Mouse (Mus musculus): ENCODE results near the gene Trak1. TPM values are rescaled to one million over a fixed set of nuclear protein-coding genes. Genes with fewer than 3 reads are reported as not detected.

Gene Trak1
- polyA plus RNA-seq, 1 experiment, result 61.1 TPM

DNA sequence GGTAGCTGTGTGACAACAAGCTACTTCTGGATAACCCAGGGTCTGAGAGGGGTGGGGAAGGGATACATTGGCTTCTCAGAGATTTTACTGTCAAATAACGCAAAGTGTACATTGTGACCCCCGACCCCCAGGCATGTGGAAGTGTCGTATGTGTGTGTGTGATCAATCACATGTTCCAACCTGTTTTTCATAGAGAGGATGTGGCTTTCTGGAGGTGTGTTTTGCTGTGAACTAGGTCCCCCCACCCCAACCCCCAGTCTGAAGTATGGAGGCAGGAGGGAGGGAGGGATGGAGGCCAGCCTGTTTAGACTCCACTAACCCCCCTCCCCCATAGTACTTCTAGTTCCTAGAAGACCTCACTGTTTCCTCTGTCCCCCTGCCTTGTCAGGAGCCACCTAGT lies 157.6 kb downstream of the Trak1 start:
- H3K4me3 ChIP-seq (ENCODE audit: insufficient read depth, low read length), result no peak overlapping the region
- TF ChIP-seq CTCF (IDR thresholded peaks at IDR 0.05; ENCODE audit: low read depth, low read length) (no peak), POLR2A (IDR thresholded peaks at IDR 0.05; ENCODE audit: borderline replicate concordance, low read depth, low read length) (no peak)
- H3K27ac ChIP-seq (ENCODE audit: insufficient read depth, low read depth, low read length), result no peak overlapping the region
- H3K4me1 ChIP-seq (ENCODE audit: control insufficient read depth, insufficient read depth, low read length), result 0 out of 2 replicates have a peak, but pooled peaks cover 5% of the 10 kb centered on the region

DNA sequence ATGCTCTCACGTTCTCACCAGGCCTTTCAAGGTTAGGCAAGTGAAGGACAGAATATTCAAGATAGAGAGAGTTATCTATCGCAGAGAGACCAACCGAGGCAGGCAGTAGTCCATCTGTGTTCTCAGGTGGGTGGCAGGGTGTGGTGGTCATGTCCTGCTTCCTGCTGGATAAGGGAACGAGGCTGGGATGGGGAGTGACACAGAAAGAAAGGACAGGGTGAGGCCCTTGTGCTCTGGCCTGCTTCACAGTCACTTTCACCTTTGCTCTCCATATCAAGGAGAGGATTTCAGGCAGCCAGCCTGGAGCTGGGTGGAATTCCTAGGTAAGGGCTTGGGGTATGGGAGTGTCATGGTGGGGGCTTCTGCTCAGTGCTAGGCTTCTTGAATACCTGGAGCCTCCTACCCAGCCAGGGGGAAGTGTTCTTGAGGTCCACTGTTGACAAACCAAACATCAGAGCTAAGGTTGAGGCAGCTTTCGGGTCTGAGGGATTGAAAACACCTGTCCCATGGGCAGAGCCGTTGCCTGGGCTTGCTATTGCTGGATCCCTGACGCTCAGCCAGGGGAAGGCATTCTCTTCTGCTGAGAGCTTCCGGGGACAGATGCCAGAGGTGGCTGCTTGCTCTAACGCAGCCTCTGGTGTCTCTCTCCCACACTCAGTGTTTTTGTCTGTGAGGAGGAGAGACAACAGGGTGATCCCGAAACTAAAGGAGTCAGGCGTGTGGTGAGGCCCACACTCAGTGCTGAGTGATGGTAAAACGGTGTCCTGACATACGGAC lies 159.6 kb downstream of the Trak1 start:
- TF ChIP-seq CTCF (IDR thresholded peaks at IDR 0.05; ENCODE audit: low read depth, low read length) (no peak), POLR2A (IDR thresholded peaks at IDR 0.05; ENCODE audit: borderline replicate concordance, low read depth, low read length) (no peak)
- Histone ChIP-seq H3K4me3 (ENCODE audit: insufficient read depth, low read length) (no peak overlapping the region), H3K4me1 (ENCODE audit: control insufficient read depth, insufficient read depth, low read length) (0 out of 2 replicates have a peak, but pooled peaks cover 3% of the 10 kb centered on the region), H3K27ac (ENCODE audit: insufficient read depth, low read depth, low read length) (no peak overlapping the region)

DNA sequence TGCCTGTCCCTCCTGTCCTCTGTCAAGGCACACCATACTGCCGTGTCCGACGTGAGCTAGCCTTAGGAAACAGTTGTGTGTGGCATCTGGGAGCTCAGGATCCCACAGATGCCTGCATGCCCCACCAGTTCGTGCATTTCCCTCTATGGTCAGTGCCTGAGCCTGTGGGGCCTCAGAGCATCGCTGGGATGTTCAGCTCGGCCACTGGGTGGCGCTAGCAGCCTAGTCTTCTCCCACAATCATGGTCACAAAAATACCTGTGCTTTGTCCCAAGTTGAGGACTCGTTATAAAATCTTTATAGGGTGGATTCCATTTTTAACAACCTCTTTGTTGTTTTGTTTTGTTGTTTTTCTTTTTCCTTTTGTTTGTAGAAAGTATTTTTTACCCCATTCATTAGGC lies 161.2 kb downstream of the Trak1 start:
- Histone ChIP-seq H3K4me3 (ENCODE audit: insufficient read depth, low read length) (no peak overlapping the region), H3K27ac (ENCODE audit: insufficient read depth, low read depth, low read length) (no peak overlapping the region), H3K4me1 (ENCODE audit: control insufficient read depth, insufficient read depth, low read length) (no peaks in the 10 kb centered on the region)
- no peak for TF ChIP-seq POLR2A (IDR thresholded peaks at IDR 0.05; ENCODE audit: borderline replicate concordance, low read depth, low read length)
- TF ChIP-seq CTCF (IDR thresholded peaks at IDR 0.05; ENCODE audit: low read depth, low read length), result peak; percentile 83

DNA sequence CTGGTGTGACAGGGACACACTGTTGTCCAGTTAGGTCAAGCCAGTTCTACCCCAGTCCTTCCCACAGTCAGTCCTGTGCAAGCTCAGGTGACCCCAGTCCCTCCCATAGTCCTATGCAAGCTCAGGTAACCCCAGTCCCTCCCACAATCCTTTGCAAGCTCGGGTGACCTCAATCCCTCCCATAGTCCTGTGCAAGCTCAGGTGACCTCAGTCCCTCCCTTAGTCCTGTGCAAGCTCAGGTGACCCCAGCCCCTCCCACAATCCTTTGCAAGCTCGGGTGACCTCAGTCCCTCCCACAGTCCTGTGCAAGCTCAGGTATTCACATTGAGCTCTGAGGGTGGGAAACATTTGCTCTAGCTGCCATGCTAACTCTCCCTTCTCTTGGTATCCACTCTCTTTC lies 162.6 kb downstream of the Trak1 start:
- Histone ChIP-seq H3K4me1 (ENCODE audit: control insufficient read depth, insufficient read depth, low read length) (no peaks in the 10 kb centered on the region), H3K4me3 (ENCODE audit: insufficient read depth, low read length) (no peak overlapping the region), H3K27ac (ENCODE audit: insufficient read depth, low read depth, low read length) (no peak overlapping the region)
- no peak for TF ChIP-seq POLR2A (IDR thresholded peaks at IDR 0.05; ENCODE audit: borderline replicate concordance, low read depth, low read length)
- TF ChIP-seq CTCF (IDR thresholded peaks at IDR 0.05; ENCODE audit: low read depth, low read length), result no peak

DNA sequence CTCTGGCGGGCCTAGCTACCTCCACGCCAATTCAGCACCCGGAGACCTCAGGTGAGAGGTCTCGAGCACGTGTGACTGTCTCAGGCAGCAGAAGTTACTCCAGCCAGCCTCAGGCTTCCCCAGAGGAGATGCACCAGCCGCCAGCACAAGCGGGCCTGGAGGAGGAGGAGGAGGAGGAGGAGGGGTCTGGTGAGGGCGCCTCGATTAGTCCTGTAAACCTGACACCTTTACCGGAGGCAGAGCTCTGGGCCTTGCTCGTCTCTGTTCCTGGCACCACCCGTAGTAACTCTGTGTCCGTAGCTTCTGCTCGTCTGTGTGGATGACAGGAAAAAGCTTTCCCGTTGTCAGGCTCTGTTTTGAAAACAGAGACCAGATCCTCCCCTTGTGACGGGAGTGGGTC lies 163.2 kb downstream of the Trak1 start:
- H3K27ac ChIP-seq (ENCODE audit: insufficient read depth, low read depth, low read length), result no peak overlapping the region
- H3K4me1 ChIP-seq (ENCODE audit: control insufficient read depth, insufficient read depth, low read length), result no peaks in the 10 kb centered on the region
- TF ChIP-seq POLR2A (IDR thresholded peaks at IDR 0.05; ENCODE audit: borderline replicate concordance, low read depth, low read length) (no peak), CTCF (IDR thresholded peaks at IDR 0.05; ENCODE audit: low read depth, low read length) (no peak)
- no peak overlapping the region for H3K4me3 ChIP-seq (ENCODE audit: insufficient read depth, low read length)

DNA sequence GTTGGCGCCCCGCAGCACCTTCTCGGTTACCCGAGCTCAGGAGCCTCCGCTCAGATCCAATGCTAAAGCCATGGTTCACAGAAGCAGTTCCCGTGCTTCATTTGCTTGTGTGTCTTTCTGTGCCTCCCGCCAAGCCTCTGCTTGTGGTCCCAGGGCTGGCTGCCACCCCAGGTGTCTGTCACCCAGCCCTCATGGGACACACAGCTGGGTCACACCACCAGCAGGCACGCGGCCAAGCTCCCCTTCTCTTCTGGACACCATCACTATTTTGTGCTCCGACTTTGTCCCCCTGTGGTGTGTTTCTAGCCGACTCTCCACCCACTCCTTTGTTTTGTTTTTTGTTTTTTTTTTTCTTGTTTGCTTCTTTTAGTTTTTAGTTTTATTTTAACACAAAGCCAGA lies 170.2 kb downstream of the Trak1 start:
- TF ChIP-seq CTCF (IDR thresholded peaks at IDR 0.05; ENCODE audit: low read depth, low read length), result no peak
- TF ChIP-seq POLR2A (IDR thresholded peaks at IDR 0.05; ENCODE audit: borderline replicate concordance, low read depth, low read length), result no peak
- Histone ChIP-seq H3K27ac (ENCODE audit: insufficient read depth, low read depth, low read length) (no peak overlapping the region), H3K4me3 (ENCODE audit: insufficient read depth, low read length) (no peak overlapping the region), H3K4me1 (ENCODE audit: control insufficient read depth, insufficient read depth, low read length) (no peaks in the 10 kb centered on the region)

DNA sequence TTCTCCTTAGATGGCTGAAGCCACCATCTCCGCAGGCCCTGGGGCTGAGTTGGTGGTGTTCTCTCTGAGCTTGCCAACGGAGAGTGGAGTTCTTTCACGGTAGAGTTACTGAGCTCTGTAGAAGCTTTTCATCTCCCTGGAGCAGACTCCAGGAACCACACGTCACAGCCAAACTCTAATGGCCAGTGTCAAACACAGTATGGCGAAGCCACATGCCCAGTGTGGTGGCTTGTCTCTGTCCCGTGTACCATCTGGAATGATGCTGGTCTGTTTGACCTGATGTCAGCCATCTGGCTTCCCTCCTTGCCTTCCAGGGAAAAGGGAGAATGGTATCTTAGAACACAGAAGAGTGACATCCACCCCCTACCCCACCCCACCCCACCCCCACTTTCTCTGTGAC lies 172.4 kb downstream of the Trak1 start:
- Histone ChIP-seq H3K4me3 (ENCODE audit: insufficient read depth, low read length) (no peak overlapping the region), H3K4me1 (ENCODE audit: control insufficient read depth, insufficient read depth, low read length) (no peaks in the 10 kb centered on the region), H3K27ac (ENCODE audit: insufficient read depth, low read depth, low read length) (no peak overlapping the region)
- no peak for TF ChIP-seq CTCF (IDR thresholded peaks at IDR 0.05; ENCODE audit: low read depth, low read length)
- TF ChIP-seq POLR2A (IDR thresholded peaks at IDR 0.05; ENCODE audit: borderline replicate concordance, low read depth, low read length), result no peak

DNA sequence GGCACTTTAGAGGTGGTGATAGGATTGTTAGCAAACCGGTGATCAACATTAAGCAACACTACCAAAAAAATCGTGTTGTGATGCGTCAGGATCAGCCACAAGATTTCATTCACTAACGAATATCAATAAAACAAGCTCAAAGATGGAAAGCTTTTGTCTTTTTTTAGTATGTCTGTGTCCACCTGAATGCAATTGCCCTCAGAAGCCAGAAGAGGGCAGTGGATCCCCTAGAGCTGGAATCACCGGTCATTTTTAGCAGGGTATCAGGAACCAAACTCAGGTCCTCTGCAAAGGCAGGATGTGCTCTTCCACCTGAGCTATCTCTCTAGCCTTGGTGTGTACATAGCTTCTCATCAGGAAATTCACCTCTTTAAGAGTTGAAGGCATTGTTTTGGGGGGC lies 177.5 kb downstream of the Trak1 start:
- H3K4me3 ChIP-seq (ENCODE audit: insufficient read depth, low read length), result no peak overlapping the region
- no peak for TF ChIP-seq CTCF (IDR thresholded peaks at IDR 0.05; ENCODE audit: low read depth, low read length)
- no peak for TF ChIP-seq POLR2A (IDR thresholded peaks at IDR 0.05; ENCODE audit: borderline replicate concordance, low read depth, low read length)
- peaks cover 6% of the 10 kb centered on the region for H3K4me1 ChIP-seq (ENCODE audit: control insufficient read depth, insufficient read depth, low read length)
- no peak overlapping the region for H3K27ac ChIP-seq (ENCODE audit: insufficient read depth, low read depth, low read length)

DNA sequence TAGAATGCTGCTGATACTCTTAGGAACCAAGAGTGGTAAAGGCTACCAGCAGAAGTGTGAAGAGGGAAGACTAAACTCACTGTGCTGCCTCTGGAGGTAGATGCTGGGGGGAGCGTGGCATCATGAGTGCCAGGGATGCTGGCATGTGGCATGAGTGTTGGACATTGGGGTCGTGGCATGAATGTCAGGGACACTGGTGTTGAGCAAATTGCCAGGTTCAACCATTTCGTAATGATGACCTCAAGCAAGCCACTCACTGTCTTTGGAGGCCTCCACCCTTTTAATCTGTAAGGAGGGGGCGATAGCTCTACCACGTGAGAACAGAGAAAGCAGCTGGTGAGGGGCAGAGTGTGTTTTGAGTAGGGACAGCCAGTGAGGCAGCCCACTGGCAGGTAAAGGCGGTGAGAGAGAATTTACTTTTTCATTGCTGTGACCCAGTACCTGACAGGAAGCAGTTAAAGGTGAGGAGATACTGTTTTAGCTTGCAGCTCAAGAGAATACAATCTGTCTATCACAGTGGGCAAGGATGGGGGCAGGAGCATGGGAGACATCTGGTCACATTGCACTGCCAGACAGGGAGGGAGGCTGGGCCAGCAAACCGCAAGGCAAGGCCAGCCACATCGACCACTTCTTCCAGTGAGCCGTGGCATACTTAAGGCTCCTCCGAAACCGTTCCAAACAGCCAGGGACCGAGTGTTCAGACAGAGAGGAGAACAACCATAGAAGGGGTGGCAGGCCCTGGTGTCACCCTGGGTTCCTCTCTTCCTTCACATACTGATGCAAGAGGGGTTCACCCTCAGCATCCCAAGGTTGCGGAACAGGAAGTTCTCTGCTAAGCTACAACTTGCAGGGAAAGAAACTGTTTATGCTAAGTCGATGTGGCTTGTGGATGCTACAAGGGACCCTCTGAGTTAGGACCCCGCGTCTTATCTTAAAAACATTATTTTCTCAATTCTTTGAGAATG lies 178.5 kb downstream of the Trak1 start:
- no peak overlapping the region for H3K27ac ChIP-seq (ENCODE audit: insufficient read depth, low read depth, low read length)
- H3K4me1 ChIP-seq (ENCODE audit: control insufficient read depth, insufficient read depth, low read length), result peaks cover 6% of the 10 kb centered on the region
- TF ChIP-seq POLR2A (IDR thresholded peaks at IDR 0.05; ENCODE audit: borderline replicate concordance, low read depth, low read length) (no peak), CTCF (IDR thresholded peaks at IDR 0.05; ENCODE audit: low read depth, low read length) (no peak)
- H3K4me3 ChIP-seq (ENCODE audit: insufficient read depth, low read length), result no peak overlapping the region
